Mouse (Mus musculus): ENCODE measurements around the gene Smarca2.
A peak's percentile ranks its signal among the peaks of the same experiment; 100 is the strongest.

- TF ChIP-seq CTCF (IDR thresholded peaks at IDR 0.05; ENCODE audit: extremely low read depth, insufficient read depth, insufficient read length, insufficient replicate concordance) (no peak), POLR2A (IDR thresholded peaks at IDR 0.05; ENCODE audit: low read depth, low read length) (peak; percentile 58)
Measured at GRCm38 (mm10) chr19:26604755-26605300, at the start of gene Smarca2.

Measured in spleen, adult 2 months (tissue).